Mouse (Mus musculus): ENCODE results near the gene Olfr497. TPM values are rescaled to one million over a fixed set of nuclear protein-coding genes. Genes with fewer than 3 reads are reported as not detected.

Olfr497 gene
- polyA plus RNA-seq (2012; rRNA removed): not detected in 2 replicates

GRCm38 (mm10) chr7:108420121-108420520, at the start of gene Olfr497:
Gene Olfr497, plus strand, starts transcription at chr7:108420421.

GRCm38 (mm10) chr7:108392867-108393266, 27.4 kb upstream of the Olfr497 start, which contains the start of gene Olfr495:
Gene Olfr495, plus strand, starts transcription at chr7:108393167.

GRCm38 (mm10) chr7:108465026-108465425, 44.8 kb downstream of the Olfr497 start, which contains the start of gene Olfr498:
Gene Olfr498, plus strand, starts transcription at chr7:108465326.

Other genes starting within 250 kb of the Olfr497 start
- gene Olfr486, start 247.7 kb upstream of the Olfr497 start, polyA plus RNA-seq (2012; rRNA removed): not detected in 2 replicates
- not detected in 2 replicates for gene Olfr487, start 205.8 kb upstream of the Olfr497 start, polyA plus RNA-seq (2012; rRNA removed)
- gene Olfr488, start 162.1 kb upstream of the Olfr497 start, polyA plus RNA-seq (2012; rRNA removed): not detected in 2 replicates
- not detected in 2 replicates for gene Olfr490, start 131.5 kb upstream of the Olfr497 start, polyA plus RNA-seq (2012; rRNA removed)
- gene Olfr491, start 107.0 kb upstream of the Olfr497 start, polyA plus RNA-seq (2012; rRNA removed): not detected in 2 replicates
- not detected in 2 replicates for gene Olfr492, start 96.7 kb upstream of the Olfr497 start, polyA plus RNA-seq (2012; rRNA removed)
- not detected in 2 replicates for gene Olfr493, start 73.4 kb upstream of the Olfr497 start, polyA plus RNA-seq (2012; rRNA removed)
- not detected in 2 replicates for gene Olfr494, start 55.1 kb upstream of the Olfr497 start, polyA plus RNA-seq (2012; rRNA removed)
- not detected in 2 replicates for gene Olfr495, start 27.3 kb upstream of the Olfr497 start, polyA plus RNA-seq (2012; rRNA removed)
- not detected in 2 replicates for gene Olfr498, start 44.9 kb downstream of the Olfr497 start, polyA plus RNA-seq (2012; rRNA removed)
- not detected in 2 replicates for gene Olfr502, start 104.6 kb downstream of the Olfr497 start, polyA plus RNA-seq (2012; rRNA removed)
- not detected in 2 replicates for gene Olfr503, start 124.1 kb downstream of the Olfr497 start, polyA plus RNA-seq (2012; rRNA removed)
- gene Olfr504, start 145.4 kb downstream of the Olfr497 start, polyA plus RNA-seq (2012; rRNA removed): not detected in 2 replicates
- gene Olfr506, start 190.4 kb downstream of the Olfr497 start, polyA plus RNA-seq (2012; rRNA removed): not detected in 2 replicates
- gene Olfr507, start 201.4 kb downstream of the Olfr497 start, polyA plus RNA-seq (2012; rRNA removed): not detected in 2 replicates
- gene Olfr508, start 209.6 kb downstream of the Olfr497 start, polyA plus RNA-seq (2012; rRNA removed): not detected in 2 replicates
- not detected in 2 replicates for gene Olfr509, start 231.5 kb downstream of the Olfr497 start, polyA plus RNA-seq (2012; rRNA removed)
- not detected in 2 replicates for gene Olfr510, start 246.0 kb downstream of the Olfr497 start, polyA plus RNA-seq (2012; rRNA removed)